Mouse (Mus musculus) cerebellum, adult 2 months (tissue): ENCODE measurements around the gene Hectd2. TPM values are rescaled to one million over a fixed set of nuclear protein-coding genes. Genes with fewer than 3 reads are reported as not detected.

ENCODE experiments used
- DNase-seq, 2 experiments: peaks; one replicate each; pipeline ENCODE4 v3.0.0; 2021
- H3K27ac ChIP-seq: fragments of 200-500 bp; 2 replicates; pipeline ENCODE4 v1.5.1; 2012; ENCODE audit warnings: low read length, control low read depth, inconsistent platforms; ENCODE audit not compliant: insufficient read depth
- H3K27me3 ChIP-seq: fragments of 200-500 bp; 2 replicates; pipeline ENCODE4 v1.6.1; 2012; ENCODE audit warnings: inconsistent platforms, mild to moderate bottlenecking, low read length, moderate library complexity; ENCODE audit not compliant: control insufficient read depth, insufficient read depth
- H3K4me1 ChIP-seq: fragments of 200-500 bp; 2 replicates; pipeline ENCODE4 v1.6.1; 2011; ENCODE audit warnings: low read length; ENCODE audit not compliant: control insufficient read depth, insufficient read depth
- H3K4me3 ChIP-seq: fragments of 200-500 bp; replicated peaks from 2 replicates; pipeline ENCODE3; 2011; ENCODE audit warnings: mild to moderate bottlenecking, low read depth, low read length, control low read depth; ENCODE audit not compliant: insufficient read depth
- CTCF ChIP-seq: fragments of 200-500 bp; IDR thresholded peaks from 2 replicates; pipeline ENCODE4 v1.5.1; 2011; ENCODE audit warnings: low read depth, mild to moderate bottlenecking, control low read depth, low read length, moderate library complexity, borderline replicate concordance; ENCODE audit not compliant: insufficient read depth
- POLR2A ChIP-seq: fragments of 200-500 bp; IDR thresholded peaks from 2 replicates; pipeline ENCODE4 v1.6.1; 2011; ENCODE audit warnings: low read length, control low read depth, borderline replicate concordance; ENCODE audit not compliant: insufficient read depth
- WGBS: fragments of 180-500 bp; shearing (Covaris S2); methylation state at CpG from one replicate; pipeline ENCODE4 v1.1.7; 2018; 5-methylcytosine and 5-hydroxymethylcytosine counted together
- polyA plus RNA-seq: library from polyadenylated mRNA; depleted of rRNA; stranded (reverse); fragments of >200 nt; gene quantifications from 2 replicates; pipeline ENCODE4 v1.2.3, GENCODE M21; 2012

Gene Hectd2
- polyA plus RNA-seq, 1 experiment, result 8.6 TPM

DNA sequence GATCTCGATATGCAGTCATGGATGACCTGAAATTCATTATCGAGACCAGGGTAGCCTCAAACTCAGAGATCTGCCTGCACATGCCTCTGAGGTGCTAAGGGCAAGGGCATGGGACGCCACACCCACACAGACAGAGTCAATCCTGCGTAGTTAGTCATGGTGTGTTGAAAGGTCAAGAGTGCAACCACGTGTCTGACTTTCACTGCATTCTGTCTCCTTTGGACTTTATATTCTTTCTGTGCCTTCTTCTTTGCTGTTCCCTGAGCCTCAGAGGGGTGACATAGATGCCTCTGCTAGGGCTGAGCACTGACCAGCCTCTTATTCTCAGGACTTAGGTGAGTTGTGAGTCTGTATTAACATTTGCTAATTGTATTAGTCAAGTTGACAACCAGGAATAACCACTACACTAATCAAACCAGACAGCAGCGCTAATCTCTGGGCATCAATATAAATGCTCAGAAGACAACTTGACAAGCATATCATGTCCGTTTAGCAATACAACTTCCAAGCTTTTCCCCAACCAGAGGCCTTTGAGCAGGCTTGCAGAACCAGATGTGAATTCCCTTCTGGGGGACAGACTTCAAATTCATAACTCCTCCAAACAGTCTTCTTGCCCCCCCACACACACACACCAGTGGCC is 83.6 kb downstream of the Hectd2 start:
- 62% methylated on average over 7 of the region's 7 CpGs for WGBS
- H3K4me3 ChIP-seq, result no peak overlapping the region
- no peak for TF ChIP-seq CTCF
- no peak for TF ChIP-seq POLR2A
- peaks cover 3% of the 10 kb centered on the region; the same call in 1 of the 2 replicates for H3K4me1 ChIP-seq
- H3K27ac ChIP-seq, result no peak overlapping the region
- no peak for DNase-seq
- no peaks in the 10 kb centered on the region for H3K27me3 ChIP-seq

DNA sequence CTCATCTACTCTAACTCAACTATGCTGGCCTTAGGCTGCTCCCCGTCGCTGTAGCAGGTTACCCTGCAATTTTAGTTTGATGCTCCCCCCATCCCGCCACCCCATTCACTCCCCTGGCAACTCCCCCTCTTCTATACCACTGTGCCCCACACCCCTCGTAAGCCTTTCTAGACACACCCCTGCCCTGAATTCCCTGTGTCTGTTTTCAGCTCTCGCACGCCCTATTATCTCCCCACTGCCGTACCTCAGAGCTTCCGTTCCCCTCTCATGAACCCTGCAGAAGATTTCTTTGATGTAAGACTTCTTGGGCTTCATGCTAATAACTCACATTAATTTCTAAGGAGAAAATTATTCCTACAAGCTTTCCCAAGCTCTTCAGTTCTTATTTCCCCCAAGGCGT is 84.6 kb downstream of the Hectd2 start:
- TF ChIP-seq POLR2A (no peak), CTCF (no peak)
- H3K27me3 ChIP-seq, result no peaks in the 10 kb centered on the region
- DNase-seq, result no peak
- no peak overlapping the region for H3K4me3 ChIP-seq
- 90% methylated on average over 9 of the region's 9 CpGs for WGBS
- H3K4me1 ChIP-seq, result no peaks in the 10 kb centered on the region
- no peak overlapping the region for H3K27ac ChIP-seq

DNA sequence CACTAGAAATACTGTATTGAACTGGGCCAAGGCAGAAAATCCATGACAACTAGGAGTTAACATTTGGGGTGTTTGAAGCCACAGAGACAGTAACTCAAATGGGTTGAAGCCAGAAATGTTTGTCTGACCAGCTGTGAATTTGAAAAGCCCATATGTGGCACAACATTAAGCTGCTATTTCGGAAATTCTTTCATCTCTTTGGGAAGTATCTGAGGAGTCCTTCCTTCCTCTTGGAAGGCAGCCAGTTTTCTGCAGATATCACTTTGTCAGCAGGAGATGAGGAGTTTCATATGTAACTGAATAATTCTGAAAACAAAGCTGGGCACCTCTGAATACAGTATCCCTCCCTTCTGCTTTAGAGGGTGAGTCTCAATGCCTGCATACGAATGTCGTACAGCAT is 86.7 kb downstream of the Hectd2 start:
- WGBS, result 53% methylated on average over 3 of the region's 3 CpGs
- Histone ChIP-seq H3K27ac (no peak overlapping the region), H3K27me3 (no peaks in the 10 kb centered on the region), H3K4me1 (no peaks in the 10 kb centered on the region), H3K4me3 (no peak overlapping the region)
- TF ChIP-seq POLR2A (no peak), CTCF (no peak)
- DNase-seq, result no peak

DNA sequence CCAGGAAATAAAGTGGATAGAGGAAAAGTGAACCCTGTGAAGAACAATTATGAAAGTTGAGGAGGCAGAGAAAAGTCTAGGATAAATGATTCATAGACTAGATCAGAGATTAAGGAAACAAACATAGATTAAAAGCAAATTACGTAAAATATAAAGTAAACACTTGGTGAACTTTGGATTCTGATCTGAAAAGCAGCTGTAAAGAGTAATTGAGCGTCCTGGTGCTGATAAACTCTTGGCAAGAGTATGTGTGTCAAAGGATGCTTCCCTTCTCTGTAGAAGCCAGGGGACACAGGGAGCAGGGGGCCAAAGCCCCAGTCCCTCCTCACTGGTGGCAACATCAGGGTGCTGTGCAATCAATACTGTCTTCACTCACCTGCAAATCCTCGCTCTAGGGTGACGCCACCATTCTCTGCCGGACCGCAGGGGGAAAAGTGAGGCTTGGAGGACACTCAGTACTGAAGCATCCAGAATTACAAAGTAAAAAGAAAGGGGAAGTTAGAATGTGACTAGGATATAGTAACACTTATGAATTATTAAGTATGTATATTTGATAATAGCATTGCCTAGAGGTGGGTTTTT is 91.0 kb downstream of the Hectd2 start:
- H3K4me1 ChIP-seq, result no peaks in the 10 kb centered on the region
- WGBS, result 89% methylated on average over 6 of the region's 6 CpGs
- no peak overlapping the region for H3K27ac ChIP-seq
- DNase-seq, result no peak
- TF ChIP-seq CTCF (no peak), POLR2A (no peak)
- no peaks in the 10 kb centered on the region for H3K27me3 ChIP-seq
- no peak overlapping the region for H3K4me3 ChIP-seq

- no peak for TF ChIP-seq POLR2A
- TF ChIP-seq CTCF, result no peak
- Histone ChIP-seq H3K27me3 (no peaks in the 10 kb centered on the region), H3K4me1 (no peaks in the 10 kb centered on the region), H3K27ac (no peak overlapping the region), H3K4me3 (no peak overlapping the region)
- no peak for DNase-seq
- WGBS, result 39% methylated on average over 7 of the region's 7 CpGs
Measured at GRCm38 (mm10) chr19:36646132-36646828, 91.8 kb downstream of the Hectd2 start.

DNA sequence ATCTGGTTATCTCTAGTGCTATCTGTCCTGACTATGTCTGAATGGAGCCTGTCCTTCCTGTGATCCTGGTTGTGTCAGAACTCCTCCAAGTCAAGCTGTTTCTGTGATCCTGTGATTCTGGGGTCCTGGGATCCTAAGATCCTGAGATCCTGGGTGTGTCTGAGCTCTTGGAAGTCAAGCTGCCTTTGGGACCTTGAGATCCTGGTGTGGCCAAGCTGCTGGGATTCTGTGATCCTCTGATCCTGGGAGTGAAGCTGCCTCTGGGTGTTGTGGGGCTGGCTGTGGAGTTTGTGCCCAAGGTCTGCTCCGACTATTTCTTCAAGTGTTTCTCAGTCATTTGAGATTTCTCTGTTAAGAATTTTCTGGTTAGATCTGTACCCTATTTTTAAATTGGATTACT is 98.2 kb downstream of the Hectd2 start:
- TF ChIP-seq POLR2A, result no peak
- no peak for TF ChIP-seq CTCF
- Histone ChIP-seq H3K27ac (no peak overlapping the region), H3K4me1 (no peaks in the 10 kb centered on the region), H3K4me3 (no peak overlapping the region), H3K27me3 (no peaks in the 10 kb centered on the region)
- 91% methylated on average over 1 of the region's 1 CpGs for WGBS
- no peak for DNase-seq

DNA sequence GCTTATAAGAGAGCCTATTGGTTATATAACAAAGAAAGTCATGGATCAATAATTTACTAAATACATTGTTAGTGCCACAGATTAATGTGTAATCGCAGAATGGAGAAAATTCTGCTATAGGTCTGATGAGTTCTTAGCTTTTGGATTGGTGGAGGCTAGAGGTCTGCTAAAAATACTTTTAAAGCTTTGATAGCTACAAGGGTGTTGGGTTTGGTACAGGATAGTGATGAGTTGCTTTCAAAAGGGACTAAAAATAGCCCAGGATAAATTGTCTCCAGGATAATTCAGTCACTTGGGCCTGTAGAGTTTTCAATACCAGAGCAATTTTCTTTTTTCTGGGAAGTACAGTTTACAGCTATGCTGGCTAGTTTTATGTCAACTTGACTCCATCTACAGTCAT is 108.3 kb downstream of the Hectd2 start:
- no peak overlapping the region for H3K4me3 ChIP-seq
- DNase-seq, result no peak
- 90% methylated on average over 1 of the region's 1 CpGs for WGBS
- H3K27me3 ChIP-seq, result no peaks in the 10 kb centered on the region
- no peak overlapping the region for H3K27ac ChIP-seq
- TF ChIP-seq CTCF, result no peak
- H3K4me1 ChIP-seq, result no peaks in the 10 kb centered on the region

- H3K27ac ChIP-seq, result no peak overlapping the region
- H3K4me1 ChIP-seq, result no peaks in the 10 kb centered on the region
- DNase-seq, result no peak
- 82% methylated on average over 2 of the region's 2 CpGs for WGBS
- no peaks in the 10 kb centered on the region for H3K27me3 ChIP-seq
- no peak overlapping the region for H3K4me3 ChIP-seq
- TF ChIP-seq POLR2A (no peak), CTCF (no peak)
Measured at GRCm38 (mm10) chr19:36663918-36664317, 109.5 kb downstream of the Hectd2 start.
